Mouse (Mus musculus): ENCODE measurements around the gene Col24a1. TPM values are rescaled to one million over a fixed set of nuclear protein-coding genes. Genes with fewer than 3 reads are reported as not detected.

Gene Col24a1
- polyA plus RNA-seq, 1 experiment from 2014 or later: 0.37 TPM

DNA sequence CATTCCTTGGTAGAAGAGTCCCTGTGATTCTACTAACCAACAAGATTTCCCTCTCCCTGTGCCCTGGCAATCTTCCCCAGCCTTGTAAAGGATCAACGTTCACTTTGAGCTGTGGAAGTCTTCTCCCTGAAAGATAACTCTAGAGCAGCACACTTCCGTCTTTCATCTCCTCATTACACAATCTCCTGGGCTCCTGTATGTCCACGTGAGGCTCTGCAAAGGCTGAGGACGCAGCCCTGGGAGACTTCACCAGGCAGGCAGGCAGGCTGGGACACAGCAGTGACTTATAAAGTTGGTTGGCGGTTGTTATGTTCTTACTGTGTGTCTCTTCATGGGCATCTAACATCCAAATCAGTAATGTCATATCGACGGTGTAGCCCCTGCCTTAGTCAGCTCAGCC lies 170.1 kb downstream of the Col24a1 start:
- H3K9me3 ChIP-seq (ENCODE audit: control insufficient read depth, low read length): no peaks in the 10 kb centered on the region
- H3K4me3 ChIP-seq (replicated peaks; ENCODE audit: low read depth, low read length): no peak overlapping the region
- no peaks in the 10 kb centered on the region for H3K4me1 ChIP-seq (ENCODE audit: control insufficient read depth, insufficient read depth, low read length)
- ATAC-seq (ENCODE audit: low FRiP score, low TSS enrichment): no peak
- no peak overlapping the region for H3K9ac ChIP-seq (replicated peaks; ENCODE audit: low read length)
- WGBS: 84% methylated on average over 7 of the region's 7 CpGs
- DNase-seq: no peak
- H3K27ac ChIP-seq (replicated peaks; ENCODE audit: low read depth, low read length): no peak overlapping the region
- H3K27me3 ChIP-seq (ENCODE audit: control insufficient read depth, insufficient read depth, low read length): no peaks in the 10 kb centered on the region
- H3K4me2 ChIP-seq (ENCODE audit: low read length): no peak overlapping the region
- H3K36me3 ChIP-seq (ENCODE audit: control insufficient read depth, insufficient read depth, low read length): no peaks in the 10 kb centered on the region

DNA sequence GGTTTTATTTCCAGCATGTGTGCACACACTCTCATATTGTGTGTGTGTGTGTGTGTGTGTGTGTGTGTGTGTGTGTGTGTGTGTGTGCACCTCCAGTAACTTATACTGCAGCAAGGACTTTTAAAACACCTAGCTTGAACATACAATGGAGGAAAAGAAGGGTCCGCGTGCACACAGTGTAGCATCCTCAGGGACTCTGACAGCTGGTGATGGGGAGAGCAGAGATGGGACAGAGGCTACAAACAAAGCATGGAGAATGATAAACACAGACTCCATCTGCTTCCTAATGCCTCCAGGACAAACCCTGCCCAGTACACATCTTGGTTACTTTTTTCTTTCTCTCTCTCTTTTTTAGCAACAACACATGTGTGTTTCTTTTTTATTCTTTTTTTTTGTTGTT lies 171.5 kb downstream of the Col24a1 start:
- ATAC-seq (ENCODE audit: low FRiP score, low TSS enrichment) (no peak), DNase-seq (no peak)
- H3K36me3 ChIP-seq (ENCODE audit: control insufficient read depth, insufficient read depth, low read length): no peaks in the 10 kb centered on the region
- WGBS: 72% methylated on average over 2 of the region's 2 CpGs
- H3K27ac ChIP-seq (replicated peaks; ENCODE audit: low read depth, low read length): no peak overlapping the region
- H3K27me3 ChIP-seq (ENCODE audit: control insufficient read depth, insufficient read depth, low read length): no peaks in the 10 kb centered on the region
- no peaks in the 10 kb centered on the region for H3K4me1 ChIP-seq (ENCODE audit: control insufficient read depth, insufficient read depth, low read length)
- no peak overlapping the region for H3K9ac ChIP-seq (replicated peaks; ENCODE audit: low read length)
- no peaks in the 10 kb centered on the region for H3K9me3 ChIP-seq (ENCODE audit: control insufficient read depth, low read length)
- H3K4me2 ChIP-seq (ENCODE audit: low read length): no peak overlapping the region
- no peak overlapping the region for H3K4me3 ChIP-seq (replicated peaks; ENCODE audit: low read depth, low read length)

DNA sequence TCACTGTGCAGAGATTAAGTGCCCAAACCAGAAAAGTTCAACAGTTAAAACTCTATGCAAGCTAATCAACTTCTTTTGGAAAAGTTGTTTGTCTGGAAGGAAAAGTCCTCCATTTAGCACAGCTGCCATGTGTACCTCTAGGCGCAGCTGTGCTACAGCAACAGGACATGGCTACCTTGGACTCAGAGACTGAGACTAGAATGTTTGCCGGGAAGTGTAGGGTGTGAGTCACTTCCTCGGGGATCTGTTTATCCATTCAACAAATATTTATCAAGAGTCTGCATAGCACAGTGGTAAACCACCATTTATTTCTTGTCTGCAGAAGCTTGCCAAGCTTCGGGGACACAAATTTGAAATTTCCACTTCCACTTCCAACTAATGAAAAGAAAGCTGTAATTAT lies 178.8 kb downstream of the Col24a1 start:
- H3K27ac ChIP-seq (replicated peaks; ENCODE audit: low read depth, low read length): no peak overlapping the region
- H3K36me3 ChIP-seq (ENCODE audit: control insufficient read depth, insufficient read depth, low read length): no peaks in the 10 kb centered on the region
- H3K4me1 ChIP-seq (ENCODE audit: control insufficient read depth, insufficient read depth, low read length): no peaks in the 10 kb centered on the region
- ATAC-seq (ENCODE audit: low FRiP score, low TSS enrichment): no peak
- no peak for DNase-seq
- no peaks in the 10 kb centered on the region for H3K9me3 ChIP-seq (ENCODE audit: control insufficient read depth, low read length)
- no peak overlapping the region for H3K9ac ChIP-seq (replicated peaks; ENCODE audit: low read length)
- H3K27me3 ChIP-seq (ENCODE audit: control insufficient read depth, insufficient read depth, low read length): no peaks in the 10 kb centered on the region
- H3K4me3 ChIP-seq (replicated peaks; ENCODE audit: low read depth, low read length): no peak overlapping the region
- H3K4me2 ChIP-seq (ENCODE audit: low read length): no peak overlapping the region
- WGBS: 90% methylated on average over 4 of the region's 4 CpGs

DNA sequence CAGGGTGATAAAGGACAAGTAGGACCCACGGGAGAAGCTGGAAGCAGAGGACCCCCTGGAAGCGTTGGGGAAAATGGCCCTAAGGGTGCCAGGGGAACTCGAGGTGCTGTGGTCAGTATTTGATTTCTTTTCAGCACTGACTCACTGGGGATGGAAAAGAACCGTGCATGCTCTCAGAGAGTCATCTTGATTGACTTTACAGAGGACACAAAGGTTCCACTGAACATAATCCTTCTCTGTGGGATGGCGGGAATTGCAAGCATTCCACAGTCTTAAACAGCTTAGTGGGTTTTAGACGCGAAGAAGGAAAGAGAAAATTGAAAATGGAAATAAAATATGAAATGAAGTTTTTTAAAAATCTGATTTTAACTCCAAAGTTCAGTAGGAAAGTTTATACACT lies 181.9 kb downstream of the Col24a1 start:
- no peak overlapping the region for H3K4me3 ChIP-seq (replicated peaks; ENCODE audit: low read depth, low read length)
- no peaks in the 10 kb centered on the region for H3K27me3 ChIP-seq (ENCODE audit: control insufficient read depth, insufficient read depth, low read length)
- H3K9ac ChIP-seq (replicated peaks; ENCODE audit: low read length): no peak overlapping the region
- no peak overlapping the region for H3K4me2 ChIP-seq (ENCODE audit: low read length)
- H3K9me3 ChIP-seq (ENCODE audit: control insufficient read depth, low read length): no peaks in the 10 kb centered on the region
- ATAC-seq (ENCODE audit: low FRiP score, low TSS enrichment) (no peak), DNase-seq (no peak)
- H3K36me3 ChIP-seq (ENCODE audit: control insufficient read depth, insufficient read depth, low read length): no peaks in the 10 kb centered on the region
- H3K27ac ChIP-seq (replicated peaks; ENCODE audit: low read depth, low read length): no peak overlapping the region
- WGBS: 48% methylated on average over 7 of the region's 7 CpGs
- H3K4me1 ChIP-seq (ENCODE audit: control insufficient read depth, insufficient read depth, low read length): no peaks in the 10 kb centered on the region

DNA sequence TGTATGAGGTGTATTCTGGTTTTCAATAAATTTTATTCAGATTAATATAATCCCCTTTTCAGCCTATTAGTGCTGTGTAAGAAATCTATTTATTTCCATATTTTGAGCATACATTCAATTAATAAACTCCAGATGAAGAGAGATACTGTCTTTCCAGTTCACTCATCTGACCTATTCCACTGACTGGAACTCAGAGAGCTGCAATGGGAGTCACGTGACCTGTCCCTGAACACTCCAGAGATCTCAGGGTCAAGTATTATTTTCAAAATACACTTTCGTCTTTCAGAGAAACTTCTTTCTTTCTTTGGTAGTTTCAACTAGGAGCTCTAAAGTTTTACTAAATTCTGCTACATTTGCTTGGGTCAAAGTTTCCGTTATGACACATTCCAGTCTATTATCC lies 184.4 kb downstream of the Col24a1 start:
- no peaks in the 10 kb centered on the region for H3K9me3 ChIP-seq (ENCODE audit: control insufficient read depth, low read length)
- no peak overlapping the region for H3K27ac ChIP-seq (replicated peaks; ENCODE audit: low read depth, low read length)
- H3K36me3 ChIP-seq (ENCODE audit: control insufficient read depth, insufficient read depth, low read length): no peaks in the 10 kb centered on the region
- ATAC-seq (ENCODE audit: low FRiP score, low TSS enrichment) (no peak), DNase-seq (no peak)
- no peaks in the 10 kb centered on the region for H3K4me1 ChIP-seq (ENCODE audit: control insufficient read depth, insufficient read depth, low read length)
- 94% methylated on average over 3 of the region's 3 CpGs for WGBS
- no peak overlapping the region for H3K4me2 ChIP-seq (ENCODE audit: low read length)
- H3K4me3 ChIP-seq (replicated peaks; ENCODE audit: low read depth, low read length): no peak overlapping the region
- H3K27me3 ChIP-seq (ENCODE audit: control insufficient read depth, insufficient read depth, low read length): no peaks in the 10 kb centered on the region
- H3K9ac ChIP-seq (replicated peaks; ENCODE audit: low read length): no peak overlapping the region

DNA sequence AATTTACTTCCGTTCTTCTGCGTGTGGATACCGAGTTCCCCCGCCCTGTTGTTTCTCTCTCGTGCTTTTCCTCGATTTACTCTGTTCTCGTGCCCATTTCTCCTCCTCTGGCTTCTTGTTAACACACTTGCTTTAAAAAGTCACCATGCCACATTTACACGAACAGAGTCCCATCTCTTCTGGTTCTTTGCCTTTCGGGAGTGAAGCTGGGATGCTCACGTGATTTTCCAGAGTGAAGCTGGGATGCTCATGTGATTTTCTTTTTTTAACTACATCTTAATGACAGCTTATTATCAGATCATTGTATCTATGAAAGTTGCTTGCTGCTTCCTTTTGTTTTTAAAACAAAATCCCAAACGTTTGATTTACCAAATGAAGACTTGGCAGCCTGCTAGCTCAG lies 184.8 kb downstream of the Col24a1 start:
- H3K9ac ChIP-seq (replicated peaks; ENCODE audit: low read length): no peak overlapping the region
- H3K9me3 ChIP-seq (ENCODE audit: control insufficient read depth, low read length): no peaks in the 10 kb centered on the region
- H3K36me3 ChIP-seq (ENCODE audit: control insufficient read depth, insufficient read depth, low read length): no peaks in the 10 kb centered on the region
- no peaks in the 10 kb centered on the region for H3K27me3 ChIP-seq (ENCODE audit: control insufficient read depth, insufficient read depth, low read length)
- no peak overlapping the region for H3K27ac ChIP-seq (replicated peaks; ENCODE audit: low read depth, low read length)
- DNase-seq (no peak), ATAC-seq (ENCODE audit: low FRiP score, low TSS enrichment) (no peak)
- H3K4me1 ChIP-seq (ENCODE audit: control insufficient read depth, insufficient read depth, low read length): no peaks in the 10 kb centered on the region
- 88% methylated on average over 11 of the region's 11 CpGs for WGBS
- H3K4me2 ChIP-seq (ENCODE audit: low read length): no peak overlapping the region
- H3K4me3 ChIP-seq (replicated peaks; ENCODE audit: low read depth, low read length): no peak overlapping the region

DNA sequence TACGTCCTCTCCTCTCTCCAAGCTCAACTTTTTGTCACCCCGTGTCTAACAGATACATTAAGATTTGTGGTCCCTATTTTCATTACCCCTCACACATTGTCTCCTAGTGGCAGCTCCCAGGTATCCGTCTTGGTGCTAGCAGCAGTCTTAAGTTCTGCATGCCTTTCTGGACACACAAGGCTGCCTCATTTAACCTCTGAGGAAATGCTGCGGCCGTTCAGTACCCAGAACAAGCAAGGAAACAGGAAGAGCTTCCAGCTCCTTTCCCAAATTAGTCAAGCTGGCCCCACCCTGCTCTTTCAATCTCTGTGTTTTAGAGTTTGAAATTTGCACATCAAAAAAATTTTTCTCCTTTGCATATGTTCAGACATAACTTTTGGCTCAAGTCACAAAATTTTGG lies 186.2 kb downstream of the Col24a1 start:
- Histone ChIP-seq H3K4me2 (ENCODE audit: low read length) (no peak overlapping the region), H3K4me1 (ENCODE audit: control insufficient read depth, insufficient read depth, low read length) (no peaks in the 10 kb centered on the region), H3K9me3 (ENCODE audit: control insufficient read depth, low read length) (no peaks in the 10 kb centered on the region), H3K36me3 (ENCODE audit: control insufficient read depth, insufficient read depth, low read length) (no peaks in the 10 kb centered on the region), H3K27ac (replicated peaks; ENCODE audit: low read depth, low read length) (no peak overlapping the region), H3K4me3 (replicated peaks; ENCODE audit: low read depth, low read length) (no peak overlapping the region), H3K27me3 (ENCODE audit: control insufficient read depth, insufficient read depth, low read length) (no peaks in the 10 kb centered on the region), H3K9ac (replicated peaks; ENCODE audit: low read length) (no peak overlapping the region)
- 68% methylated on average over 5 of the region's 5 CpGs for WGBS
- no peak for ATAC-seq (ENCODE audit: low FRiP score, low TSS enrichment)
- no peak for DNase-seq

DNA sequence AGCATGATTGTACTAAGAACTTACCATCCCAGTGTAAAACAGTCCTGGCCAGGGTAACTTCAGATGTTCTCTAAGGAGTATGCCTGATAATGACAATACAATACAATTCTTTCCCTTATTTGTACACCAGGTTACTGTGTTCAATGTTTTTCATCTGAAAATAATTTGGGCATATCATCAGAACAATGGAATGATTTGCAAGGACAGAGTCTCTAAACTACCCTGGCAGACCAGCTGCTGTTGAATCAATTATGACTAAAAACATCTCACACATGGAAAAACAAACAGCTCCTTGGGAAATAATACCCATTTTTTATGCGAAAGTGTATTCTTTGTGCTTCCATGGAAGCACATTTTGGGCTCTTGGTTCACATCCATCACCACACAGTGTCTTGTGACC lies 198.0 kb downstream of the Col24a1 start:
- Histone ChIP-seq H3K27me3 (ENCODE audit: control insufficient read depth, insufficient read depth, low read length) (no peaks in the 10 kb centered on the region), H3K4me2 (ENCODE audit: low read length) (no peak overlapping the region), H3K27ac (replicated peaks; ENCODE audit: low read depth, low read length) (no peak overlapping the region), H3K4me3 (replicated peaks; ENCODE audit: low read depth, low read length) (no peak overlapping the region), H3K9ac (replicated peaks; ENCODE audit: low read length) (no peak overlapping the region), H3K4me1 (ENCODE audit: control insufficient read depth, insufficient read depth, low read length) (no peaks in the 10 kb centered on the region), H3K36me3 (ENCODE audit: control insufficient read depth, insufficient read depth, low read length) (no peaks in the 10 kb centered on the region), H3K9me3 (ENCODE audit: control insufficient read depth, low read length) (no peaks in the 10 kb centered on the region)
- DNase-seq (no peak), ATAC-seq (ENCODE audit: low FRiP score, low TSS enrichment) (no peak)
- 89% methylated on average over 1 of the region's 1 CpGs for WGBS

DNA sequence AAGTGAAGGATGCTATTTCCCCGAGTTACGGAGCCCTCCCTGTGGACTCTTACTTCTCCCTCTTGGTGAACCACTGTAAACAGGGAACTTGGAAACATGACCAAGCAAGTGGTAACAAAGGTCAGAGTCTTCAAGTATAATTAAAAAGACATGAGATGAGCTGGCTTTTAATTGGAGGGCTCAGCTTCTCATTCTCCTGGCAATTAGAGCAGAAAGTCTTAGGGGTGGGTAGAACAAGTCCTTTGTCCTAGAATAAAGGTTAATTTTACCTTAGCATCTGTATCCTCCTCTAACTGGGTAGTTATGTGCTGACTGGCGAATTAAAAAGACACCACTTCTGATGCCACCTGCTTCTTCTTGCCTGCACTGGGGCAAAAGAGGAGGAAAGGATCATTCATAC lies 199.1 kb downstream of the Col24a1 start:
- no peaks in the 10 kb centered on the region for H3K4me1 ChIP-seq (ENCODE audit: control insufficient read depth, insufficient read depth, low read length)
- 80% methylated on average over 3 of the region's 3 CpGs for WGBS
- no peaks in the 10 kb centered on the region for H3K9me3 ChIP-seq (ENCODE audit: control insufficient read depth, low read length)
- H3K4me3 ChIP-seq (replicated peaks; ENCODE audit: low read depth, low read length): no peak overlapping the region
- ATAC-seq (ENCODE audit: low FRiP score, low TSS enrichment) (no peak), DNase-seq (no peak)
- no peaks in the 10 kb centered on the region for H3K27me3 ChIP-seq (ENCODE audit: control insufficient read depth, insufficient read depth, low read length)
- no peak overlapping the region for H3K9ac ChIP-seq (replicated peaks; ENCODE audit: low read length)
- no peak overlapping the region for H3K4me2 ChIP-seq (ENCODE audit: low read length)
- H3K27ac ChIP-seq (replicated peaks; ENCODE audit: low read depth, low read length): no peak overlapping the region
- no peaks in the 10 kb centered on the region for H3K36me3 ChIP-seq (ENCODE audit: control insufficient read depth, insufficient read depth, low read length)

Measured in midbrain, embryonic 14.5 days (tissue).